Mouse (Mus musculus) liver, adult (tissue): ENCODE measurements around the gene Kxd1.
A peak's percentile ranks its signal among the peaks of the same experiment; 100 is the strongest.

Source experiments
- GATA4 ChIP-seq: IDR thresholded peaks from 2 replicates; pipeline ENCODE4 v1.6.1; 2014; ENCODE audit warnings: mild to moderate bottlenecking, low read length; ENCODE audit not compliant: insufficient replicate concordance

Kxd1 gene

DNA sequence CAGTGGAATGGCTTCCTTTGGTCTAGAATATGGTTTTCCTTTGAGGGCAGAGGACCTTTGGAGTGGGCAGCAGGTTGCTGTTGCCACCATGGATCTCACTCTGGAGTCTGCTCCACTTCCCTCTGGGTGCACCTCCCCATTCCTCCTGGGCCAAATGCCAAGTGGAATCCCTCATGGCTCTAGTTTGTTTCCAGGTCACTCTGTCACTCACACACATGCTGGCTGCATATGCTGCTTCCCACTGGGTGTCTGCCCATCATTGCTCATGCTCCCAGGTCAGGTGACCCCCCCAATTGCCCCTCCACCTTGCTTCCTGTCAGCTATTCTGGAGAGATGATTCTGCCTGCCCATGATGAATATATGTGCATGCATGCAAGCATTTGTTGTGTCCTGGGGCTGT is 26.0 kb upstream of the Kxd1 start:
- TF ChIP-seq GATA4: no peak

DNA sequence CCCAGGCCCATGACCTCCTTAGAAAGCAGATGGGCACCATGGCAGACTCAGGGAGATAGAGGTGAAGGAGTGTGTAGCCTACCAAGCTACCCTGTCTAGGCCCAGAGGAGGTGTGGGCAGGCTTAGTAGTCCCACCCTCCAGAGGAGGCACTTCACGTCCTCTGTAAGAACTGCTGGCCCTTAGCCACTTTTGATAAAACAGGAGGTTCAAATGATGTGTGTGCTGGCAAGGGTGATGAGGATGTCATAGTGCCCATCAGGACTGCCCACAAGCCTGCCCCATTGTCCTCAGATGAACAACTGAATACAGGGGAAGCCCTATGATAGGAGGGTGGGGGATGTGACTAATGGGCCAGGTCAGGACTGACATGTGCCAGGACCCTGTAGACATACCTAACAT is 25.1 kb upstream of the Kxd1 start:
- TF ChIP-seq GATA4: no peak

DNA sequence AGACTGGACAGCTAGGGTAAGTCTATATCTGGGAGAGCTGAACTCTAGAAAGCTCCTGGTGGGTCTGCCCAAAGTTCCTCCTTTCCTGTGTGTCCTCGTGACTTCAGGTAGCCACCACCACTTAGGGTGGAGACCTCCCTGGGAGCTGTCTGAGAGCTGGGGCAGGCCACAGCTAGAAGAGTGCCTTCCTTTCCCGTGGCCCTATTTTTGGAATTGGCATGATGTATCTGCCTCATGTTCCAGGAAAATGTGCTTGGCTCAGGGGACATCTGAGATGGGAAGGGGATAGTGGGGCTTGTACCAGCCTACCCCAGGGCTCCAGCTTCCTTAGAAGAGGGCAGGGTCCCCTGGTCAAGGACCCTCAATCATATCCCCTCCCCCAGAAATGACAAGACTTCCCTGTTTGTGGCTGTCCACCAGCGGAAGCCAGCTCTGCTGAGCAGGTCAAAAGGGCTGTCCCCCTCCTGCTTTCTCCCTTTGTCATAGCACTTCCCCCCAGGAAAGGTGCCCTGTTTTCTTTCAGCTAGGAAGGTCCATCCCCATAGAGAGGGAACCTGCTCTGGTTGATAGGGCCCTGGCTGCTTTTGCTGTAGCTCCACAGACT is 23.9 kb upstream of the Kxd1 start:
- TF ChIP-seq GATA4: no peak

DNA sequence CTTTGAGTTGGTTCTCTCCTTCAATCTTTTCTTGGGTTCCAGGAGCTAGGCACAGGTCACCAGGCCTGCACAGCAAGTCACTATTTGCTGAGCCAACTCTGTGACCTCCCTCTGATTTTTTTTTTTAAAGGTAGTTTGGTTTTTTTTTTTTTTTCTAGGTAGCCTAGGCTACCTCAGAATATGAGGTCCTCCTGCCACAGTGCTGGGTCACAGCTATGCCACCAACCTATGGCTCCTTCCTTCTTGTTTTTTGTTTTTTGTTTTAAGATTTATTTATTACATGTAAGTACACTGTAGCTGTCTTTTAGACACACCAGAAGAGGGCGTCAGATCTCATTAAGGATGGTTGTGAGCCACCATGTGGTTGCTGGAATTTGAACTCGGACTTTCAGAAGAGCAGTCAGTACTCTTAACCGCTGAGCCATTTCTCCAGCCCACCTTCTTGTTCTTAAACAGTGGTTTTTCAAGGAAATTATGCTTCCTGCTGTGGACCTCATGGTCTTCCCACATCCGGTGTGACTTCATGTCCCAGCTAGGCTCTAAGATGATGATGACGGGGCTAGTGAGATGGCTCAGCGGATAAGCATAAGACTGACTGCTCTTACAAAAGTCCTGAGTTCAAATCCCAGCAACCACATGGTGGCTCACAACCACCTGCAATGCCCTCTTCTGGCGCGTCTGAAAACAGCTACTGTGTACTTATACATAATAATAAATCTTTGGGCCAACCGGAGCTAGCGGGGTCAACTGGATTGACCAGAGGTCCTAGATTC is 21.8 kb upstream of the Kxd1 start:
- no peak for TF ChIP-seq GATA4

DNA sequence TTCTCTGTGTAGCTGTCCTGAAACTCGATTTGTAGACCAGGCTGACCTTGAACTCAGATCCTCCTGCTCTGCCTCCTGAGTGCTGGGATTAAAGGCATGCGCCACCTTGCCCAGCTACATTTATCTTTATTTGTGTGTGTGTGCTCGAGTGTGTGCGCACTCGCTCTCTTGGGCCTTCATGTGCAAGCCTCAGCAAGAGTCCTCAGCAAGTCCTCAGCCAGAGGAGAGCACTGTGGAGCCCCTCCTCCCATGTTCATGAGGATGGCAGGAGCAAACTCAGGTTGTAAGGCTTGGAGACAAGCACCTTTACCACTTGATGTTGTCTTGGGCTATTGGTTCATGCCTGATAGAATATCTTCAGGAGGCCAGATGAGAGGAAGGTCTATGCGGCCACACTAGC is 20.0 kb upstream of the Kxd1 start:
- no peak for TF ChIP-seq GATA4

DNA sequence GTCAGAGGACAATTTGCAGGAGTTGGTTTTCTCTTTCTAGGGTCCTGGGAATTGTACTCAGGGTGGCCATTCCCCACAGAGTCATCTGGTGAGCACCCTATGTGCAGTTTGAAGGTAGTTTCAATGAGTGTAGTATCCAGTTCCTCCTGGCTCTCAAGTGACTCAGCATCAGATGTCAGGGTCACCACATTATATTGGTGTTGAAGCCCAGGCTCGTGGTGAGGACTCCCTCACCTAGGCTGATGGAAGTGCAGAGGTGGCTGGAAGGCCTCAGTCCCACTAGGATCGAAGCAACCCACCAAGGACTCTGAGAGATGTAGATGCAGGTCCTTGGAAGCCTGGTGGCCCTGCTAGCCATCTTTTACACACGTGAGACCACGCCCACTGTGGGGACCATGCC is 18.7 kb upstream of the Kxd1 start:
- TF ChIP-seq GATA4: no peak

DNA sequence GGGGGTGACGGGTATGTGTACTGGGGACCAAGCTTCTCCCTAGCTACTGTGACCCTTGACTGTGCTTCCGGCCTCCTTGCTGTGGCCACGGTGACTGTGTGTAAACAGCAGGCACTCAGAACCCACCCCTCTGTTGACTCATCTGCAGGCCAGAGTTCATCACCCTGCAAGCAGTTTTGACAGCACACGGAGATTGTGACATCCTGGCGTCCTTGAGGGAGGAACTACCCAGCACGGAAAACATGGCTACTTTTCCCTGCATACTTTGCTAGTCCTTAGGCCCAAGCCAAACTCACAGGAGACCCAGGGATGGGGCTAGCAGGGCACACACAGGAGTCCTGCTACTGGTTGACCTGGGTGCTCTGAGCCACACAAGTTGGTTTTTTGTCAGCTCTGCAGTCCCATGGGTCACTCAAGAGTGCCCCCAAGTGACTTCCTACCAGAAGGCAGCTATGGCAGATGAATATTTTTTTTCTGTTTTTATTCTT is 16.5 kb upstream of the Kxd1 start:
- TF ChIP-seq GATA4: peak; percentile 70; the same call in 1 of the 2 replicates

DNA sequence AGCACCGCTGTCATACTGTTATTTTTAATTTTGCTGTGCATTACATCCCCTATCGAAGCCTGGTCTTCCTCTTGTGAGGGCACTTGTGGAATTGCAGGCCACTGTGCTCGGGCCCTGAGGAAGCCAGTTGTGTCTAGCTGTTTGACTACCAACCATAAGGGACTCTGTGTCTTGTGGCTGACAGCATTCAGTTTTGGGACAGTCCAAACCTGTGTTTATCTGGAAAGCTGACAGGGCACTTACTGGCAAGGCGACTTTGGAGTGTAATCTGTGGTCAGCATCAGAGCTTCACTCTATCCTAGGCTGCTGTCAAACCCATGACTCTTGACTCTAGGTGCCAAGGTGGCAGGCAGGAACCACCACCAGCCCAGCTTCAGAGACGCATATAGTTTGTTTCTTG is 13.3 kb upstream of the Kxd1 start:
- TF ChIP-seq GATA4: no peak

DNA sequence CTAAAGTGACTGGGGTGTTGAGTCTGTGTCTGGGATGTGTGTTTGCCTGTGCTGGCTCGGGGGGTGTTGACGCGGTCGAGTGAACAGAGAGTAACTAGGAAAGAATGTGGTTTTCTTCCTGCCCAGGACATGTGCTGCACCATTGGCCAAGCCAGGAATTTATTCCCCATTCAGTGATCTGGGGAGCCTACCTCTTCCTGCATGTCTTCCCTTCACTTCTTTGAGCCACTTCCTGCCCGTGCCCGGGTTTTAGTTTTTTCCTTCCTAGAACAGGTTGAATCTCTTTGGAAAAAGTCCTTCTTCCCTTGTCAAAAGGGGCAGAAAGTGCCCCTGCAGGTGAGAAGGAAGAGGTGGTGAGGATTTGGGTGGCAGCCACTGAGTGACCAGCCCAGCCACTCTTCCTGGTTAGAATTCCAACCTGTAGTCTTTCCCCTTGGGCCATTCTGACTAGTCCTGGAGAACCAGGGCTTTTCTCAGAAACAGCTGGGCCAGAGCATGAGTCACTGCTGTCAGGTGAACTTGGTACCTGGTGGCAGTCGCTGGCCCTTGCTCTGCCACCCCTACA is 12.8 kb upstream of the Kxd1 start:
- TF ChIP-seq GATA4: no peak

DNA sequence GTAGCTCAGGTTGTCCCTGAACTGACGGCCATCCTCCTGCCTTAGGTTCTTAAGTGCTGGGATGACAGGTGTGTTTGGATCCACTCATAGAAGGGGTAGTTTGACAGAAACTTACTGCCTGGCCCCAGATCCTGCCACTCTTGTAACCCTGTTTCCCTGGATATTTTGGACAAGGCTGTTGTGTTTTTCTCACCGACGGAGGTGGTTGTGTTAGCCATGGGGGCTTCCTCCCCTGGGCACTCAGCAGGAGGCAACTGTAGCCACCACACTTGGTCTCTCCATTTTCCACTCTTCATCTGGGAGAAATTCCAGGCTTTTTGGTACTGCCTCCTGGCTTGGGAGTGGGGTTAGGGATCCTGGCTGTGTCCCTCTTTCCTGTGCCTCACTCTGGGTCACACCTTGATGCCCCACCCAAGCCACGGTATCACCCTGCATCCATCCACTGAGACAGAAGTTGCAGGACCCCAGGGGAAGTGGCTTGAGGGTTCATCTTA is 12.3 kb upstream of the Kxd1 start:
- TF ChIP-seq GATA4: no peak

DNA sequence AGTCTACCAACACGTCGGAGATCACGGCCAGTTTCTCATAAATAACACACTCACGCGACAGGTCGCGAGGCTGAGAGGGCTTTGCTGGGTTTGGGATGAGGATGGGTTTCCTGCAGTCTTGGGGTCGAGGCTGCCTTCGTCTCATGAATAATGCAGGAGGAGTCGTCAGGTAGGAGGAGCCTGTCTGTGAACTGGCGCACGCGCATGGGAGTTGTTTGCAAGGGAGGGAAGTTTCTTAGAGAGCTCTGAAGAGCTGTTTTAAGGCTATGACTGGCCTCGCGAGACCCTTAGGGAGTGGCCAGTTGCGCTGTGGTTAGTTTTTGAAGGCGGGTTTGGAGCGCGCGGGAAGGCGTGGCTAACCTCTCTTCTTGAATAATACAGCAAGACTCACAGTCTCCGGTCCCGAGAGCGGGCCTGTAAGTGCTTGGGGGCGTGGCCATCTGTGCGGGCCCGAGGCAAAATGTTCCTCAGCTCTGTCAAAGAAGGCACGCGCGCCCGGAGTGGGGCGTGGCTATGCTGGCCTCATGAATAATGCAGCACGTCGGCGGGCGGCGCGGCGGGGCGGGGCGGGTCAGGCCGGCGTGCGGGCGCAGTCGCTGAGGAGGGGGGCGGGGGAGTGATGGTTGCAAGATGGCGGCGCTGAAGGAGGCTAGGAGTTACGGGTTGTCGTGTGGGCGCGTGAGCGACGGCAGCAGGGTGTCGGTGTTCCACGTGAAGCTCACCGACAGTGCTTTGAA is 11.5 kb upstream of the Kxd1 start, which contains the start of gene Ell:
Ell (plus strand) TSS at position 381 of the 737 bp plus-strand sequence.
- TF ChIP-seq GATA4: no peak

DNA sequence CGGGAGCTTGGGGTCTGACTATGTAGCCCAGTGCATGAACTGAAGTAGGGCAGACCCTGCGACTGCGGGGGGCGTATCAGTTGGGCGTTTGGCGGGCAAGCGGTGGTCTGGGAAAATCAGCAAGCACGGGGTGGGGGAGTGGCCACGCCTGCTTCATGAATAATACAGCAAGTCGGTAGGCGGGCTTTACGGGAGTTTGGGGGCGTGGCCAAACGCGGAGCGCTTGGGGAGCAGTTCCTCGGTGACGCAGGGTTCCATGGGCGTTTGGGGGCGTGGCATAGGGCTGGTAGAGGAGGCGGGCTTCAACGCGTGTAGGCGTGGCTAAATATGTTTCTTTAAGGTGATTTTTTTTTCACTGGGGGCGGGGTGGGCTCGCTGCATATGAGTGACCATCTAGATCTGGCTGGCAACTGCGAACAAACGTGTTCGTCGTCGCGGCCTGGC is 10.9 kb upstream of the Kxd1 start:
- no peak for TF ChIP-seq GATA4

DNA sequence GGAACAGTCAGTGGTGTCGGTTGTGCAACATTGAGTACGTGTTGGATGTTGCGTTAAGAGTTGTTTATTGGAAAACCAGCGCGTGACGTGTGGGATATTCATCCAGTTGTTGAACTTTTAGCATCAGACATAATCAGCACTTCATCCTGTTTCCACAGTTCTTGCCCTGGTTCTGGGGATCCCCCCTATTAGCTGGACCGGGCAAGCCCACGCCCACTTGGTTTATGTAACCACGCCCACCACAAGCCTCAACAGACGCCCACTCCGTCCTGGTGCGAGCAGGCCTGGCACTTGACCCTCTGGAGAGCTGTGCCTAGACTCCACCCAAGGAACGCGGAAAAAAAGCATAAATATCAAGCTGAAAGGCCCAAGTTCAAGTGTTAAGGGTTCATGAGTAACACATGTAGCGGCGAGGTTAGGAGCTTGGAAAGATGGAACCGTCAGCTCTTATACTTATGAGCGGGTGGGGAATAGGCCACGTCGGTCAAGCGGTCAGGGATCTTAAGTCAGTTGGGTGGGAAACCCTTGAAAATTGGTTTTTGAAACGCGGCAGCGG is 10.3 kb upstream of the Kxd1 start:
- TF ChIP-seq GATA4: peak; percentile 74

DNA sequence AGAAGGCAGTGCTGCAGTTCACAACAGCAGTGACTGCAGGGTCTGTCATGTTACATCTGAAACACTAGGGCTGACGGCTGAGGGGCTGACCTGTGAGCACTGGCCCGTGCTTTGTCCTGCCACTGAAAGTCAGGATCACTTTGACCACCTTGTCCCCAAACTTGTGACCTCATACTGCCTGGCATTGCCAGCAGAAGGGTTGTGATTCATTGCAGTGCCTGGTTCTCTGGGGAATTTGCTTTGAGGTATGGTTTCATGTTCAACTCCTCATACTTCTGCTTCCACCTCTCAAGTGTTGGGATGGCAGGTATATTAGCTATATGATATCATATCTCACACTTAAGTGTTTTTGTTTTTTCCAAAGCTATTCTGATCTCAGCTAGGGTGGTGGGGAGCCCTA is 7.9 kb upstream of the Kxd1 start:
- TF ChIP-seq GATA4: no peak

DNA sequence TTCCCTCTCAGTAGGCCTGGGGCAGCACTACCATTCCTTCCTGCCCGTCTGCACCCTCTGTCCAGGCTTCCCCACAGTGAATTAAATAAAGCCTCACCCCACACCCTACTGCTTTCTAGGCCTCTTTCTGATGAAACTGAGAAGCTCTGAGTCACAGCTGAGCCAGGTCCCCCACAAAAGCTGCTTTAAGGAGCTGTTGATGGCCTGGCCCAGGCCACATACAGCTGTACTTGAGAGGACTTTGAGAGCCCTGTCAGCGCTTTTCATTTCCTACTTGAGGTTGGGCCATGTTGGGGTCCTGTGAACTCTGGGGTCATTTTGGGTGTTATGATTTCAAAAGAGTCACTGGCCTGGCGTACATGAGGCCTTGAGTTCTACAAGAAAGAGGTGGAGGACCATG is 7.5 kb upstream of the Kxd1 start:
- TF ChIP-seq GATA4: no peak
